Mouse (Mus musculus) adrenal gland (tissue): ENCODE measurements around the gene Mtus2.
"Not testable (repeated sequence)": the region's sequence is repeated elsewhere in the genome, so short reads cannot be mapped to it uniquely, and the experiment has no call there.

Experiments
- intact Hi-C: fragments of 180-260 bp; cut with DNase I; formaldehyde crosslinking; loops from one replicate; pipeline ENCODE4 v1.15.1; 2025

Mtus2 gene

GRCm38 (mm10) chr5:148175742-148176426 lies 218.8 kb downstream of the Mtus2 start:
- intact Hi-C loops, result no loop called here

- intact Hi-C loops, result not testable (repeated sequence)
These were observed 219.4 kb downstream of the Mtus2 start for GRCm38 (mm10) chr5:148176539-148176938.

GRCm38 (mm10) chr5:148179231-148179630 lies 222.1 kb downstream of the Mtus2 start:
- intact Hi-C loops, result no loop called here

- intact Hi-C loops, result loop anchor here (5.0 kb wide), 1 partner anchor 57 kb away; no protein-coding TSS in a partner anchor
These were observed 223.6 kb downstream of the Mtus2 start for GRCm38 (mm10) chr5:148180590-148181307.

- intact Hi-C loops, result loop anchor here (5.0 kb wide), 1 partner anchor 56 kb away; no protein-coding TSS in a partner anchor
These were observed 224.1 kb downstream of the Mtus2 start for GRCm38 (mm10) chr5:148181308-148181630.

GRCm38 (mm10) chr5:148181901-148182300 lies 224.8 kb downstream of the Mtus2 start:
- intact Hi-C loops, result loop anchor here (5.0 kb wide), 1 partner anchor 55 kb away; no protein-coding TSS in a partner anchor

GRCm38 (mm10) chr5:148185898-148186297 lies 228.8 kb downstream of the Mtus2 start:
- intact Hi-C loops, result no loop called here

- intact Hi-C loops, result no loop called here
These were observed 234.3 kb downstream of the Mtus2 start for GRCm38 (mm10) chr5:148191416-148191815.

- intact Hi-C loops, result no loop called here
These were observed 254.7 kb downstream of the Mtus2 start for GRCm38 (mm10) chr5:148211831-148212230.

- intact Hi-C loops, result no loop called here
These were observed 259.7 kb downstream of the Mtus2 start for GRCm38 (mm10) chr5:148216786-148217185.

- intact Hi-C loops, result no loop called here
These were observed 265.8 kb downstream of the Mtus2 start for GRCm38 (mm10) chr5:148222898-148223297.

- intact Hi-C loops, result no loop called here
These were observed 266.9 kb downstream of the Mtus2 start for GRCm38 (mm10) chr5:148224004-148224403.

- intact Hi-C loops, result no loop called here
These were observed 276.6 kb downstream of the Mtus2 start for GRCm38 (mm10) chr5:148233714-148234113.

GRCm38 (mm10) chr5:148236616-148237015 lies 279.5 kb downstream of the Mtus2 start:
- intact Hi-C loops, result loop anchor here (5.0 kb wide), 1 partner anchor 54 kb away; no protein-coding TSS in a partner anchor

GRCm38 (mm10) chr5:148239067-148239466 lies 281.9 kb downstream of the Mtus2 start:
- intact Hi-C loops, result loop anchor here (2.0 to 5.0 kb wide), 2 partner anchors 57 to 282 kb away; partner anchors contain the start of gene Mtus2

- intact Hi-C loops, result loop anchor here (2.0 to 5.0 kb wide), 2 partner anchors 57 to 283 kb away; partner anchors contain the start of gene Mtus2
These were observed 282.6 kb downstream of the Mtus2 start for GRCm38 (mm10) chr5:148239757-148240156.

GRCm38 (mm10) chr5:148241932-148242331 lies 284.8 kb downstream of the Mtus2 start:
- intact Hi-C loops, result no loop called here

GRCm38 (mm10) chr5:148244471-148244870 lies 287.4 kb downstream of the Mtus2 start:
- intact Hi-C loops, result no loop called here

- intact Hi-C loops, result no loop called here
These were observed 288.3 kb downstream of the Mtus2 start for GRCm38 (mm10) chr5:148245386-148245785.

- intact Hi-C loops, result no loop called here
These were observed 291.1 kb downstream of the Mtus2 start for GRCm38 (mm10) chr5:148248236-148248635.

- intact Hi-C loops, result no loop called here
These were observed 294.7 kb downstream of the Mtus2 start for GRCm38 (mm10) chr5:148251847-148252246.

GRCm38 (mm10) chr5:148262016-148262415 lies 304.9 kb downstream of the Mtus2 start:
- intact Hi-C loops, result no loop called here
